Mouse (Mus musculus) embryonic facial prominence, embryonic 15.5 days (tissue): Measurements from ENCODE around the gene Ttc17. TPM values are rescaled to one million over a fixed set of nuclear protein-coding genes. Genes with fewer than 3 reads are reported as not detected.
A peak's percentile ranks its signal among the peaks of the same experiment; 100 is the strongest.

ENCODE experiments used
- microRNA counts: library from miRNA; unstranded; fragments of <30 nt; microRNA quantifications from one replicate; lab custom pipeline; 2016
- microRNA-seq: library from miRNA; unstranded; fragments of <30 nt; microRNA quantifications from one replicate; pipeline ENCODE4, GENCODE M21; 2016; ENCODE audit warnings: borderline number of aligned reads
- polyA plus RNA-seq: library from polyadenylated mRNA; unstranded; fragments of >200 nt; fragmentation: Nextera tagmentation; extraction: Ambion mirVana; gene quantifications from 2 replicates; pipeline ENCODE4 v1.2.1, GENCODE M21; 2015

The Ttc17 gene
- polyA plus RNA-seq, 1 experiment from 2014 or later = 18.9 TPM

MicroRNAs within 50 kb of the gene (microRNA counts, 519-probe panel; counts per million panel counts)
- microRNA mmu-miR-670 (lab: Ali Mortazavi, UCI) = 1,864 counts per million, percentile 30 among the panel's probes with 10 or more counts

Small RNA genes within 50 kb of the gene (microRNA-seq; reads per million reads assigned to microRNA genes)
- gene Mir670 = 2.6 reads per million, percentile 9 among the genes with 10 or more reads in this experiment

Other genes starting within 250 kb of the Ttc17 start
- gene Hsd17b12, start 248.7 kb downstream of the Ttc17 start, polyA plus RNA-seq = 123 TPM in 2 replicates
- gene Api5, start 31.4 kb upstream of the Ttc17 start, polyA plus RNA-seq = 122 and 124 TPM in 2 replicates